Mouse (Mus musculus): ENCODE data around the gene Slc37a1.

DNA sequence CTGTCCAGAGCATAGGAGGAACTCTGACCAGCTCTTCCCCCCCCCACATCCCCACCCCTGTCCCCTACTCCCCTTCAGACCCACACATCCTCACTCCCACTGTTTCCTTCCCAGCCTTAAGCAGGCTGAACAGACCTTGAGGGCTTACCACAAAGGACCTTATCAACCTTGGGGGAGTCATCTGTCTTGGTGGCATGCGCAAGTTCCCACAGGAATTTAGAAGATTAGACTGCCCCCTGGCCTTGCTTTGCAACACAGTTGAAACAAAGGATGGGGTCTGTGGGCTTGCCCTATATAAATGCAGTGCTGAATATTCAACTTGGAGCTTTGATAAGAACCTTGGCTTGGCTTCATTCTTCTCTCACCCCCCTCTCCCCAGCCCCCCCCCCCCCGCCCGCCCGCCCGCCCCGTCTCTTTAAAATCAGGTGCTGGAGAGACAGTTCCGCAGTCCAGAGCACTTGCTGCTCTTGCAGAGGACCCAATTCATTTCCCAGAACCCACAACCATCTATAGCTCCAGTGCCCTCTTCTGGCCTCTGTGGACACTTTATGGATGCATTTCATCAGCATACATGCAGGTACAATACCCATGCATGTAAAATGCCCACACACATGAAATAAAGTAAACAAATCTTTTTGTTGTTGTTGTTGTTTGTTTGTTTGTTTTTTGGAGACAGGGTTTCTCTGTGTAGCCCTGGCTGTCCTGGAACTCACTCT is 15.3 kb upstream of the Slc37a1 start:
- TF ChIP-seq CTCF (IDR thresholded peaks at IDR 0.05; ENCODE audit: low read depth, low read length) (no peak), POLR2A (IDR thresholded peaks at IDR 0.05; ENCODE audit: extremely low read depth, insufficient read depth, low read length) (no peak)
